Mouse (Mus musculus) Patski (cell line): ENCODE measurements around the gene Per1. TPM values are rescaled to one million over a fixed set of nuclear protein-coding genes. Genes with fewer than 3 reads are reported as not detected.
A peak's percentile ranks its signal among the peaks of the same experiment; 100 is the strongest.

Experiments used
- ATAC-seq: fragments of 100-300 bp; one replicate; pipeline ENCODE4 v1.8.0; 2021
- CTCF ChIA-PET: fragments of 350-600 bp; sonication (Branson Sonifier 250); formaldehyde crosslinking; loops from one replicate; lab custom pipeline; 2022; ENCODE audit warnings: inconsistent platforms; lab: Charles Lee
- POLR2A ChIA-PET: fragments of 350-600 bp; sonication (Branson Sonifier 250); formaldehyde crosslinking; loops from one replicate; lab custom pipeline; 2022; ENCODE audit warnings: antibody characterized with exemption, inconsistent platforms; lab: Charles Lee
- DNase-seq: peaks from one replicate; pipeline ENCODE4 v3.0.0-alpha.2; 2011; ENCODE audit warnings: low read depth, low spot score
- H3K27me3 ChIP-seq: fragments of 371-371 bp; one replicate; pipeline ENCODE4 v1.5.1; 2021
- CTCF ChIP-seq: fragments of 100-300 bp; IDR thresholded peaks from one replicate; pipeline ENCODE4 v1.5.1; 2021
- in situ Hi-C: fragments of 300-500 bp; cut with MboI; formaldehyde crosslinking; loops from 3 replicates; pipeline ENCODE4 v1.11.1; 2018; ENCODE audit warnings: low pct_unique_long_range_greater_than_20kb, mixed read lengths
- polyA plus RNA-seq: library from polyadenylated mRNA; unstranded; gene quantifications from one replicate; pipeline ENCODE4 v1.2.3, GENCODE M21; 2021

Gene Per1
- polyA plus RNA-seq, 1 experiment from 2014 or later, result 10.8 TPM

- DNase-seq (no peak), ATAC-seq (peak; percentile 31)
- CTCF ChIA-PET, result interaction anchor here (1.3 to 1.6 kb wide), 2 partner anchors 25 to 54 kb away, joined by 4 to 6 read pairs; no protein-coding TSS in a partner anchor
- POLR2A ChIA-PET, result interaction anchor here (1.0 kb wide), 1 partner anchor 55 kb away, joined by 7 read pairs; no protein-coding TSS in a partner anchor
- TF ChIP-seq CTCF, result no peak
- in situ Hi-C loops, result no loop called here
- H3K27me3 ChIP-seq, result no peaks in the 10 kb centered on the region
Observed at GRCm38 (mm10) chr11:69117737-69118695, 23.0 kb downstream of the Per1 start.

GRCm38 (mm10) chr11:69118765-69119164, 23.7 kb downstream of the Per1 start:
- TF ChIP-seq CTCF, result no peak
- POLR2A ChIA-PET, result interaction anchor here (0.9 to 1.0 kb wide), 2 partner anchors 18 to 55 kb away, joined by 3 to 7 read pairs; no protein-coding TSS in a partner anchor
- CTCF ChIA-PET, result interaction anchor here (1.3 to 1.6 kb wide), 2 partner anchors 26 to 55 kb away, joined by 4 to 6 read pairs; no protein-coding TSS in a partner anchor
- no peaks in the 10 kb centered on the region for H3K27me3 ChIP-seq
- in situ Hi-C loops, result no loop called here
- DNase-seq, result no peak
- ATAC-seq, result no peak

GRCm38 (mm10) chr11:69119446-69120155, 24.6 kb downstream of the Per1 start:
- no peak for TF ChIP-seq CTCF
- POLR2A ChIA-PET, result interaction anchor here (0.9 kb wide), 1 partner anchor 18 kb away, joined by 3 read pairs; no protein-coding TSS in a partner anchor
- ATAC-seq (no peak), DNase-seq (no peak)
- CTCF ChIA-PET, result interaction anchor here (6.2 kb wide), 1 partner anchor 55 kb away, joined by 78 read pairs; no protein-coding TSS in a partner anchor
- in situ Hi-C loops, result loop anchor here (5.0 kb wide), 1 partner anchor 52 kb away; no protein-coding TSS in a partner anchor
- no peaks in the 10 kb centered on the region for H3K27me3 ChIP-seq

- H3K27me3 ChIP-seq, result no peaks in the 10 kb centered on the region
- ChIA-PET POLR2A (no interaction called here), CTCF (interaction anchor here (2.1 to 6.2 kb wide), 2 partner anchors 47 to 55 kb away, joined by 7 to 78 read pairs; no protein-coding TSS in a partner anchor)
- TF ChIP-seq CTCF, result no peak
- DNase-seq (no peak), ATAC-seq (no peak)
- in situ Hi-C loops, result loop anchor here (5.0 kb wide), 1 partner anchor 53 kb away; no protein-coding TSS in a partner anchor
Observed at GRCm38 (mm10) chr11:69120221-69121000, 25.4 kb downstream of the Per1 start, which contains the start of gene Hes7. Gene Hes7 (plus strand): TSS chr11:69120404.

- DNase-seq, result no peak
- in situ Hi-C loops, result loop anchor here (5.0 kb wide), 1 partner anchor 54 kb away; no protein-coding TSS in a partner anchor
- ATAC-seq, result no peak
- TF ChIP-seq CTCF, result no peak
- CTCF ChIA-PET, result interaction anchor here (1.1 to 6.2 kb wide), 5 partner anchors 29 to 78 kb away, joined by 3 to 78 read pairs (median 8); no protein-coding TSS in a partner anchor
- POLR2A ChIA-PET, result interaction anchor here (0.6 to 3.5 kb wide), 7 partner anchors 18 to 81 kb away, joined by 3 to 20 read pairs (median 6); no protein-coding TSS in a partner anchor
- H3K27me3 ChIP-seq, result no peaks in the 10 kb centered on the region
Observed at GRCm38 (mm10) chr11:69121001-69121740, 26.2 kb downstream of the Per1 start.

GRCm38 (mm10) chr11:69121741-69122335, 26.8 kb downstream of the Per1 start:
- POLR2A ChIA-PET, result interaction anchor here (0.6 to 3.5 kb wide), 10 partner anchors 11 to 81 kb away, joined by 3 to 20 read pairs (median 4); partner anchors contain the start of gene Per1
- ATAC-seq (no peak), DNase-seq (no peak)
- CTCF ChIA-PET, result interaction anchor here (0.7 to 6.2 kb wide), 11 partner anchors 21 to 81 kb away, joined by 3 to 78 read pairs (median 4); partner anchors contain the start of genes Per1 and Tmem107
- in situ Hi-C loops, result loop anchor here (5.0 kb wide), 1 partner anchor 55 kb away; no protein-coding TSS in a partner anchor
- no peaks in the 10 kb centered on the region for H3K27me3 ChIP-seq
- TF ChIP-seq CTCF, result no peak

GRCm38 (mm10) chr11:69122336-69122951, 27.4 kb downstream of the Per1 start, which contains the start of gene 9130213A22Rik:
Gene 9130213A22Rik (minus strand): TSS chr11:69122589.
- CTCF ChIA-PET, result interaction anchor here (0.7 to 6.2 kb wide), 15 partner anchors 9 to 82 kb away, joined by 3 to 78 read pairs (median 4); partner anchors contain the start of genes Per1 and Tmem107
- no peaks in the 10 kb centered on the region for H3K27me3 ChIP-seq
- DNase-seq (no peak), ATAC-seq (peak; percentile 49)
- in situ Hi-C loops, result loop anchor here (5.0 kb wide), 1 partner anchor 55 kb away; no protein-coding TSS in a partner anchor
- TF ChIP-seq CTCF, result no peak
- POLR2A ChIA-PET, result interaction anchor here (0.6 to 3.5 kb wide), 12 partner anchors 12 to 82 kb away, joined by 3 to 20 read pairs (median 5); partner anchors contain the start of gene Per1
